Mouse (Mus musculus): ENCODE data around the gene Fanci. TPM values are rescaled to one million over a fixed set of nuclear protein-coding genes. Genes with fewer than 3 reads are reported as not detected.

The Fanci gene
- polyA plus RNA-seq, 1 experiment from 2014 or later, result 12.2 TPM

DNA sequence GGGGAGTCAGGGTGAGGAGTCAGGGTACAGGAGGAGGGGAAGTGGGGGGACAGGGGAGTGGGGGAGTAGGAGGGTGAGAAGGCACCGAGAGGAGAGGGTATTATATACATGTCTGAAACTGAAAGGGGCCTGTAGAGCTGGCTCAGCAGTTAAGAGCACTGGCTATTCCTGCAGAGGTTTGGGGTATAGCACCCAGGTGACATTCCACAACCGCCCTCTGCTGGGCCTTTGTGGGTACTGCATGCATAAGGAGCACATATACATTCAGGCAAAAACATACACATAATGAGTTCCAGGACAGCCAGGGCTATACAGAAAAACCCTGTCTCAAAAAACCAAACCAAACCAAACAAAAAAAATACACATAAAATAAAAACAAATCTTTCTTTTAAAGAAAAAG lies 81.1 kb downstream of the Fanci start:
- CTCF ChIA-PET, result interaction anchor here (1.5 to 2.6 kb wide), 2 partner anchors 12 to 87 kb away, joined by 4 to 7 read pairs; partner anchors contain the start of gene Rlbp1
- ATAC-seq (no peak), DNase-seq (ENCODE audit: low read depth, low spot score) (no peak)
- TF ChIP-seq CTCF (IDR thresholded peaks at IDR 0.05), result no peak
- POLR2A ChIA-PET, result no interaction called here
- in situ Hi-C loops (cut with MboI; ENCODE audit: low pct_unique_long_range_greater_than_20kb), result no loop called here
- no peaks in the 10 kb centered on the region for H3K27me3 ChIP-seq

DNA sequence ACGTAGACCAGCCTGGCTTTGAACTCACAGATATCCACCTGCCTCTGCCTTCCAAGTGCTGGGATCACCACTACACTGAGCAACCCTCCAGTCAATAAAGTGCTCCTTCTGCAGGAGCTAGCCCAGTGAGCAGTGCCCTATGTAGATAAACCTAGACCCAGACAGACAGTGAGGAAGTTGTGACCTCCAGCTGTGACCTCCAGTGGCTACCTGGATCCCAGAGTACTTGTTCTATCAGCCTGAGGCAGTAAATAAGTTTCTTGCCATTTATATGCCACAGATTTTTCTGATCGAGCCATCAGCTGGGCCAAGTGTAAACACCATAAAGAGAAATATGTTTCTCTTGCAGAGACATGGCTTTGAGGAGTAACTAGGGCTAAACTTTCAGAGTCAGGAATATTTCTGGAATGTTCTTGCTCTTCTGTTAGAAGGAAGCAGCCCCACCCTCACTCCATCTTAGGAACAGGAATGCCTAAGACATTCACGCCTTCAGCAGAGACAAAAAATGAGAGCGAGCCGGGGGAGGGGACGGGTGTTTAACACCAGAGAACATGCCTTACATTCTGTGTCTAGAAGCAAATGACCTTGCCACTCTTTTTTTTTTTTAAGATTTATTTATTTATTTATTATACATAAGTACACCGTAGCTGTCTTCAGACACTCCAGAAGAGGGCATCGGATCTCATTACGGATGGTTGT lies 81.9 kb downstream of the Fanci start:
- H3K27me3 ChIP-seq, result no peaks in the 10 kb centered on the region
- ChIA-PET CTCF (interaction anchor here (1.5 to 2.6 kb wide), 2 partner anchors 11 to 87 kb away, joined by 4 to 7 read pairs; partner anchors contain the start of gene Rlbp1), POLR2A (no interaction called here)
- in situ Hi-C loops (cut with MboI; ENCODE audit: low pct_unique_long_range_greater_than_20kb), result no loop called here
- DNase-seq (ENCODE audit: low read depth, low spot score) (no peak), ATAC-seq (no peak)
- TF ChIP-seq CTCF (IDR thresholded peaks at IDR 0.05), result no peak

DNA sequence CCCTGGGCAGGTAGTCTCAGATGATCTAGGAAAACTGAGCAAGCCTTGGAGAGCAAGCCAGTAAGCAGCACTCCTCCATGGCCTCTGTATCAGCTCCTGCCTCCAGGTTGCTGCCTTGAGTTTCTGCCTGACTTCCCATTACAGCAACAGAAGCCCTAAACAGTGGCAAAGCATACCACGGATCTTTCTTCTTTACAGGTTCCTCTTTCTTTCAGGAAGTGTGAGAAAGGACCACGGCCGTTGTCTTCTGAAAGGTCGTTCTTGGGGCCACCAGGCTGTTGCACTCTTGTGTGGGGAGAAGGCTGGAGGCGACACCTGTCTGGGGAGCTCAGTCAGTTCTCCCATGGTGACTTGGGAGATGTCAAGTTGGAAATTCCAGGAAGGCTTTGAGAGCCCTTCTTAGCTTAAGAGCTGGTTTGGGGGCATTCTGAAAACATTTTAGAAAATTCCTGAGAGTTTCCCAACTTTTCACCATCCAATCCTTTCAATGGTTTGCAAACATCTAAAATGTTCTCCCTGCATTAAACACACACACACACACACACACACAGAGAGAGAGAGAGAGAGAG lies 83.2 kb downstream of the Fanci start:
- in situ Hi-C loops (cut with MboI; ENCODE audit: low pct_unique_long_range_greater_than_20kb), result no loop called here
- CTCF ChIA-PET, result no interaction called here
- no peaks in the 10 kb centered on the region for H3K27me3 ChIP-seq
- no peak for TF ChIP-seq CTCF (IDR thresholded peaks at IDR 0.05)
- ATAC-seq (no peak), DNase-seq (ENCODE audit: low read depth, low spot score) (no peak)
- POLR2A ChIA-PET, result no interaction called here

DNA sequence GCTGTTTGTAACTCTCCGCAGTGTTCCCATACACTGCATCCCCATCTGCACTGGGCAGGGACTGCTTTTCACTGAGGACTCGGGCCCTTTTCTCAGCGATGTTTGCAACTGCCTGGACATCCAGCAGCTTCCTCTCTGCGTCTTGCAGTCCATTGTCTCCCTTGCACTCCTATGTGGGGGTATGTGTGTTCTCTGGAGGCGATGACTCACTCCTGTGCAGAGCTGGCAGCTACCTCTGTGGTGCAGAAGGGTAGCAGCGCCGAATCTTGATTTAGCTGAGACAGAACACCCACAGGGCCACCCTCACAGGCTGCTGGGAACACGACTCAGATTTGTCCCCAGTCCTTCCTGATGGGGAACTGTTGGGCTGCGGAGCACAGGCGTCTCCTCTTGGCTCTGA lies 94.8 kb downstream of the Fanci start:
- ChIA-PET POLR2A (no interaction called here), CTCF (no interaction called here)
- no peak for DNase-seq (ENCODE audit: low read depth, low spot score)
- in situ Hi-C loops (cut with MboI; ENCODE audit: low pct_unique_long_range_greater_than_20kb), result no loop called here
- peaks cover 45% of the 10 kb centered on the region for H3K27me3 ChIP-seq
- no peak for TF ChIP-seq CTCF (IDR thresholded peaks at IDR 0.05)
- peak; percentile 21 for ATAC-seq

DNA sequence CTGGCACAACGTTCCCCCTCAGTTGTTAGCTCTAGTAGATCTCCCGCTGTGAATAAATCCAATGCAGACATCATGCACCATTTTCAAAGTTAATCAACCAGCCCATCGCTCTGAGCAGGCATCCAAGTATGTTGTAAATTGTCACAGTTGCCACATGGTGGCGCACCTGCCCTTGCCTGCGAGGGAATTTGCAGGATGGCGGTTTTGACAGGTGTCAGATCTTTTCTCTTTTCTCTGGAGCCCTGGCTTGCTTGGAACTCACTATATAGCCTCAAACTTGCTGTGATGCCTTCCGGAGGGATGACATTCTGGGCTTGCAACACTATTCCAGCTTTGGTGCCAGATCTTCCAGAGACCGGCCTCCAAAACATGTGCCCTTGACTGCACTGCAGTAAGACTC lies 102.2 kb downstream of the Fanci start:
- TF ChIP-seq CTCF (IDR thresholded peaks at IDR 0.05), result peak; percentile 91
- in situ Hi-C loops (cut with MboI; ENCODE audit: low pct_unique_long_range_greater_than_20kb), result no loop called here
- DNase-seq (ENCODE audit: low read depth, low spot score) (no peak), ATAC-seq (no peak)
- H3K27me3 ChIP-seq, result peaks cover 27% of the 10 kb centered on the region
- ChIA-PET CTCF (interaction anchor here (2.2 to 2.9 kb wide), 2 partner anchors 53 to 101 kb away, joined by 7 to 18 read pairs; no protein-coding TSS in a partner anchor), POLR2A (no interaction called here)

DNA sequence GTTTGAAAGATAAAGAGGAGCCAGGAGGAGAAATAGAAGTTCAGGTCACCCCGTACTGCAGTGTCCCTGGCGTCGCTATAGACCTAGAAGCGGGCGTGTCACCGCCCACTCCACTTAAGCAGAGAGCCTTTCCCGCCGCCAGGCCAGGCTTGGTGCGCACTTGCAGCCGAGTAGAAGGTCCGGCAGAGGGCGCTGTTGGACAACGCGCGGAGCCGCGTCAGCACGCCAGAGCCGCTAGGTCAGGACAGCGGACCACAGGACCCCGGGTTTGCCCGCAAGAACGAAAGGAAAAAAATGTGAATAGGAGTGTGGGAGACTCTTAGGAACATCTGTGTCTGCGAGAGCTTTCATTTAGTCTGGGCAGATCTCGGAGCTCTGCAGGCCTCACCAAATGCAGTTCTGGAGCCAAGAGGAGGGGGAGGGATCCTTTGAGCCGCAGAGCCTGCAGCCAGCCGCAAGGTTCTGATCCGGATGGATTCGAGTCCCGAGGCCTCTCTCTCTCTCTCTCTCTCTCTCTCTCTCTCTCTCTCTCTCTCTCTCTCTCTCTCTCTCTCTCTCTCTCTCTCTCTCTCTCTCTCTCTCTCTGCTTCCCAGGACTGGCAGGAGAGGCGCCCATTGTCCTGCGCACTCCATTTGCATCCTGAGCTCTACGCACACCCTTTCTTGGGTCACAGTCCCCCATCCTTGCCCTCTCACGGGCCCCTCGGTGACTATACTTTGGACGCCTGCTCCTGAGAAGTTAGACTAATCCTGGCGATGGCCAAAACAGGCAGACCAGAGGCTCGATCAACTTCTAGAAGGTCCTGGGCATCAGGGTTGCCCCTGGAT lies 104.5 kb downstream of the Fanci start:
- peak; percentile 82 for ATAC-seq
- DNase-seq (ENCODE audit: low read depth, low spot score), result peak; percentile 9
- H3K27me3 ChIP-seq, result peaks cover 31% of the 10 kb centered on the region
- POLR2A ChIA-PET, result no interaction called here
- no peak for TF ChIP-seq CTCF (IDR thresholded peaks at IDR 0.05)
- CTCF ChIA-PET, result interaction anchor here (1.0 to 2.9 kb wide), 8 partner anchors 13 to 233 kb away, joined by 3 to 18 read pairs (median 3); no protein-coding TSS in a partner anchor
- in situ Hi-C loops (cut with MboI; ENCODE audit: low pct_unique_long_range_greater_than_20kb), result loop anchor here (5.0 kb wide), 2 partner anchors 41 to 96 kb away; no protein-coding TSS in a partner anchor

DNA sequence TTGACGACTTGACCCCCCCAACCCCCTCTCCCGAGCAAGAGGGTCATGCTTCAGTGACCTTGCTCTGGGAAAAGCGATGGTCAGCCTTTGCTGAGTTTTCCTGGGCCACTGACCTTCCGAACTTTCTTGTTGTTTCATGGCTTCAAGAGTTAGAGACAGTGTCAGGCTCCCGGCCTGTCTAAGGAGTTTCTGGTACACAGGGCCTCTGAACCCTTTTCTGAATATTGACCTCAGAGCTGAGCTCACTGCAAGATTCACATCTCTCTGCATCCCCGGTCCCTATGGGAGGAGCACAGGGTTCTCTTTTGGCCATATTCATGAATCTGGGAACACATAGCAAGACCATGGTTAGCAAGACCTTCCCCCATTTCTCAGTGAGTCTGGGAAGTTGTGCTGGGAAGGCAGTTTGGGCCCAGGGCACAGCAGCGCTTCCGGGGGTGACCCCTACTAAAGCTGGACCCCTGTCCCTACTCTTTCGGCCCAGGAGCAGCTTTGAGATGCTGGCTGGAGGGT lies 105.1 kb downstream of the Fanci start:
- ChIA-PET POLR2A (no interaction called here), CTCF (interaction anchor here (1.1 to 2.9 kb wide), 5 partner anchors 13 to 50 kb away, joined by 3 to 18 read pairs (median 4); no protein-coding TSS in a partner anchor)
- H3K27me3 ChIP-seq, result peaks cover 38% of the 10 kb centered on the region
- no peak for ATAC-seq
- TF ChIP-seq CTCF (IDR thresholded peaks at IDR 0.05), result no peak
- in situ Hi-C loops (cut with MboI; ENCODE audit: low pct_unique_long_range_greater_than_20kb), result loop anchor here (5.0 kb wide), 2 partner anchors 40 to 95 kb away; no protein-coding TSS in a partner anchor
- DNase-seq (ENCODE audit: low read depth, low spot score), result no peak

DNA sequence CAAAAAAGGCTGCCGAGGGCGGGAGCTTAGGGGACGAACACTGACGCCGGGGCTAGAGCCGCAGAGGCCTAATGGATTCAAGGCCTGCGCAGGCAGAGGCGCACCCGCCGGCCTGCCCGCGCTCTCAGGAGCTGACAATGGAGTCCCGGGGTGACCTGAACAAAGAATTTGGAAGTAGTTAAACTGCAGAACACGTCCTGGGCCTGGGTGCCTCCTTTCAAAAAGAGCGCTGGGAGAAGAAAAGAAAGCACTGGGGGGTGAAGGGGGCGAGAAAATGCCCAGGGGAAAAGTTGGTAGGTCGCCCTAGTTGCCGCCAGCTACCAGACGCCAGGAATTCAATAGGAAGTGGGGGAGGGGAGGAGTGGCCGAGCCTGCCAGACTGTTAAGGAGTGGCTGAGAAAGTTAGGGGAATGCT lies 106.0 kb downstream of the Fanci start:
- DNase-seq (ENCODE audit: low read depth, low spot score) (no peak), ATAC-seq (no peak)
- H3K27me3 ChIP-seq, result peaks cover 46% of the 10 kb centered on the region
- POLR2A ChIA-PET, result no interaction called here
- CTCF ChIA-PET, result interaction anchor here (0.6 kb wide), 1 partner anchor 30 kb away, joined by 3 read pairs; no protein-coding TSS in a partner anchor
- in situ Hi-C loops (cut with MboI; ENCODE audit: low pct_unique_long_range_greater_than_20kb), result loop anchor here (5.0 kb wide), 2 partner anchors 40 to 95 kb away; no protein-coding TSS in a partner anchor
- no peak for TF ChIP-seq CTCF (IDR thresholded peaks at IDR 0.05)

DNA sequence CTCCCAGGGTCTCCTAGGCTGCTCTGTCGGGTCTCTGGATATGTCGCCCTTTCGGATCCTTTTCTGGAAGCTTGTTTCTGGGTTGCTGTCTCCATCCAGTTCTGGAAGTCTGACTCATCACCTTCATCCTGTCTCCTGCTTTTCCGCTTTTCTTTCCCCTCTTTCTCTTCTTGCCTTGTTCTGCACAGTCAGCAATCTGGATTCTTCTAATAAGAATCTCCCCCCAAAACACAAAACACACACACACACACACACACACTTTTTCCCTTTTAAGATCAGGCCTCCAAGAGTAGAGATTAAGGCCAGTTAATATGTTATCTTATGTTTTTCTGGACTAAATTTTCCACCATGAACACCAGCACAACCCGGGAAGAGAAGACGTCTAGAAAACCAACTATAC lies 106.6 kb downstream of the Fanci start:
- CTCF ChIA-PET, result no interaction called here
- DNase-seq (ENCODE audit: low read depth, low spot score), result no peak
- peaks cover 53% of the 10 kb centered on the region for H3K27me3 ChIP-seq
- ATAC-seq, result no peak
- TF ChIP-seq CTCF (IDR thresholded peaks at IDR 0.05), result no peak
- in situ Hi-C loops (cut with MboI; ENCODE audit: low pct_unique_long_range_greater_than_20kb), result loop anchor here (5.0 kb wide), 2 partner anchors 39 to 94 kb away; no protein-coding TSS in a partner anchor
- POLR2A ChIA-PET, result no interaction called here

DNA sequence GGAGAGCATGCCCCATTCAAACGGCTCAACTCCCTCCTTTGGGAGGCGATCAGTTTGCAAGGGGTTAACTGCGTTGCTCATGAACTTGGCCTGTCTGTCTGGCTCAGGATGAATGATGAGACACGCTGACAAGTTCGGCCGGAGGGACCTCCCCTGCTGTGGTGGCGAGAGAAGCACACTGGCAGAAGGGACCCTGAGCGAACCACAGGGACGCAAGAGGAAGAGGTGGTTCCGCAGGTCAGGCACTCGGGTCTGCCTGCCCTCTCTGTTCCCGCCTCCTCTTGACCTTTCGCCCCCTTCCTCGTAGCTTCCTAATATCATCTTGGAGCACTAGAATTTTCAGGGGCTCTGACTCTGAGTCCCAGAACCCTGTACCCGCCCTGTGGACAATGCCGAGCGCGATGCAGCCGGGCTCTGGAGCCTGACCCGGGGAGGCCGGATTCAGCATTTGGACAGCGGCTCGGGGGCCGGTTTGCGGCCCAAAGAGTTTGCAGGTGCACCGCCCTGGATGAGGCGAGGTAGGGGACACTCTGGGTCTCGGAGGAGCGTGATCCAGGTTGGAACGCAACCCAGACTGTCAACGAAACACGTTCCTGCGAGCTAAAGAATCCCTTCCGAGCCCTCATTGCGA lies 107.4 kb downstream of the Fanci start:
- in situ Hi-C loops (cut with MboI; ENCODE audit: low pct_unique_long_range_greater_than_20kb), result loop anchor here (5.0 kb wide), 2 partner anchors 38 to 93 kb away; no protein-coding TSS in a partner anchor
- no peak for TF ChIP-seq CTCF (IDR thresholded peaks at IDR 0.05)
- CTCF ChIA-PET, result no interaction called here
- no peak for ATAC-seq
- no peak for DNase-seq (ENCODE audit: low read depth, low spot score)
- POLR2A ChIA-PET, result no interaction called here
- H3K27me3 ChIP-seq, result peaks cover 57% of the 10 kb centered on the region

Other genes with a start within 250 kb of the Fanci start
- gene Mfge8, start 242.9 kb upstream of the Fanci start, polyA plus RNA-seq (2021), result 784 TPM
- 60.0 TPM for gene Abhd2, start 118.7 kb upstream of the Fanci start, polyA plus RNA-seq (2021)
- gene Rlbp1, start 4.9 kb upstream of the Fanci start, polyA plus RNA-seq (2021), result not detected
- gene Polg, start 74.4 kb downstream of the Fanci start, polyA plus RNA-seq (2021), result 74.8 TPM
- 0.04 TPM for gene Rhcg, start 225.7 kb downstream of the Fanci start, polyA plus RNA-seq (2021)